Mouse (Mus musculus): ENCODE data around the gene Cmbl. TPM values are rescaled to one million over a fixed set of nuclear protein-coding genes. Genes with fewer than 3 reads are reported as not detected.

Cmbl gene
- total RNA-seq, 2 experiments from 2014 or later: 28.0 to 31.2 TPM

DNA sequence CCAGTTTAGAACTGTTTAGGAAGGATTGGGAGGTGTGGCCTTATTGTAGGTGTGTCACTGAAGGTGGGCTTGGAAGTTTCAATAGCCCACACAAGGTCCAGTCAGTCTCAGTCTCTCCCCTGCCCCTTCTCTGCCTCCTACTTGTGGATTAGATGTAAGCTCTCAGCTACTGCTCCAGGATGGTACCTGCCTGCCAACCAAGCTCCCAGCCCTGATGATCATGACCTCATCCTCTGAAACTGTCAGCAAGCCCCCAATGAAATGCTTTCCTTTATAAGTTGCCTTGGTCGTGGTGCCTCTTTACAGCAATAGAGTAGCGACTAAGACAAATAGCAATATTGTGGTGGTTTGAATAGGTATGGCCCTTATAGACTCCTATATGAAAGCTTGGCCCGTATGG is 26.8 kb upstream of the Cmbl start:
- intact Hi-C loops (cut with DNase I): loop anchor here (10.0 kb wide), 1 partner anchor 314 kb away; the partner anchor contains the start of gene Dap
- no peak for DNase-seq (ENCODE audit: low spot score)

DNA sequence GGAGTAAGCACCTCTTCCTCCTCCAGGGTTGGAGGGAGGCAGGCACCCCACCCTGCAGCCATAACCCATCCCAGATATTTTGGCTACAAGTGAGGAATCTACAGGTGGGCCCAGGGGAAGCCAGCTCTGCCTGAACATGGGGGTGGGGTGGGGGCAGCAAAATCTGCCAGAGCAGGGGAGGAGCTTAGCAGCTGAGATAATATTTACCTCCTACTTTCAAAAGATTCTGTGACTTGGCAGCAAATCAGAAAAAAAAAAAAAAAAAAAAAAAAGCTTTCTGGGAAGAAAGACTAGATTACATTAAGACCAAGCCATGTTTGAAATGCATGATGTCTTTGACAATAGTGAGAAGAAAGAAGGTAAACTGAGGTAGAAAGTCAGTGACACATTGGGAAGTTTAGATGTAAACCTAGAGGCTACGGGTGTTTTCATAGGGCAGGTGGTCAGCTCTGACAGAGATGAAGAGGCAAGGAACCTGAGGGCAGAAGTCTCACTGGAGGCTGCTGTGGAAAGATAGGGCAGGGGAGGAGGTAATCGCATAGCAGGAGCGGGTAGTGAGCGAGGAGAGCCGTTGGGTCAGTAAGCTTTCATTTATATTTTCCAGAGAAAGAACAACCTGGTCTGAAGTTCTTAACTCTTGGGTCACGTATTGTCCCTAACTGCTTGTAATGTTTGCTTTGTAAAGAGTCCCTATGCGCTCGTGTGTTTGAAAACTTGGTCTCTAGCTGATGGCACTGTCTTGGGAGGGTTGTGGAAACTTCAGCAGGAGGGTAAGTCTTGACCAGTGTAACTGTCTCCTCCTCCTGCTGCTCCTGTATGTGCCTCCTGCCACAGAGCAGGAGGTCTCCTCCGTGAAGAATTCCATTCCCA is 25.3 kb upstream of the Cmbl start:
- intact Hi-C loops (cut with DNase I): loop anchor here (10.0 kb wide), 1 partner anchor 315 kb away; the partner anchor contains the start of gene Dap
- no peak for DNase-seq (ENCODE audit: low spot score)

DNA sequence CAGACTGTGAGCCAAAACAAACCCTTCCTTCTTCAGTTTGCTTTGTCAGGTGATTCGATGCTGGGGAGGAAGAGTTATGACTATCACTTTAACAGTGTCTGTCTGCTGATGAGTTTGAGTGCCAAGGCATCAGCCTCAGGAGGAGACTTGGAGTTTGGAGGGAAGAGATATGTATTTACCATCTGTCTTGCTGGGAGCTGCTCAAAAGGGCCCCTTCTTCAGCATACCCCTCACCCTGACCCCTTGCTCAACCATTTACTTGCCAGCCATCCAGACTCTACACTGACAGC is 24.7 kb upstream of the Cmbl start:
- intact Hi-C loops (cut with DNase I): no loop called here
- DNase-seq (ENCODE audit: low spot score): no peak

DNA sequence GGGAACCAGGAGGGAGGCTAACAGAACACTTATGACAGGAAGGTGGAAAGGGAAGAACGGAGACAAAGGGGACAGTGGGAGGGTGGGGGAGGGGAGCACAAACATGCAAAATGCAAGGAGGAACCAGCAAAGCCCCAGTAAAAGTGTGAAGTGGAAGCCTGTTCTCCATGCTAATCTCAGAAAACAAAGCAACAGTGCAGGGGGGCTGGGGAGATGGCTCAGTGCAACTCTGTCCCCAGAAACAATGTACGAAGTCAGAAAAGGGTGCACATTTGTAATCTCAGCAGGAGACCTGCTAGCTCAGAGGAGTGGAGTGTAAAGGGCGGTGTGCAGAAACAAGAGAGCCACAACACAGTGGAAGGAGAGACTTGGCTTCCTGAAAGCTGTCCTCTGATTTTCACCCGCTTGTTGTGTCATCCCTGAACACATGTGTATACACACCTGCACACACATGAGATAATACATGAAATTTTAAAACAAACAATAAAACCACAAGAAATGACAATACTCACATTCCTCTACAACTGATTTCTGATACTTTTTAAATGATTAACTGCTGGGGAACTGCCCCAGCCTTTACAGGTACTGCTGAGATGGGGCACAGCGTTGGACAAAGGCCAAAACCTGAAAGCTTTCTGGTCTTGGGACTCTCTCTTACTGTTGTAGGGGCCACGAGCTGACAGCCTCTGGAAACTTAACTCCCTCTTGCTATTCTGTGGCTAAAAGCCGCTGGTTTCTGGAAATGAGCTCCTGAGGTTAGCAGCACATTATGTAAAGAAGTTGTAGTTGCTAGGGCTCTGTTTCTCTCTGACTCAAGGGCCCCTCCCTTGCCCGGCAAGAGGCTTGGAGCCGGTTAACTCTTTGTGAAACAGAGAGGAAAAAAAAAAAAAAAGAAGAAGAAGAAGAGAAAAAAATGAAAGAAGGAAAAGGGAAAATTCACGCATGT is 22.9 kb upstream of the Cmbl start:
- intact Hi-C loops (cut with DNase I): no loop called here
- DNase-seq (ENCODE audit: low spot score): no peak

DNA sequence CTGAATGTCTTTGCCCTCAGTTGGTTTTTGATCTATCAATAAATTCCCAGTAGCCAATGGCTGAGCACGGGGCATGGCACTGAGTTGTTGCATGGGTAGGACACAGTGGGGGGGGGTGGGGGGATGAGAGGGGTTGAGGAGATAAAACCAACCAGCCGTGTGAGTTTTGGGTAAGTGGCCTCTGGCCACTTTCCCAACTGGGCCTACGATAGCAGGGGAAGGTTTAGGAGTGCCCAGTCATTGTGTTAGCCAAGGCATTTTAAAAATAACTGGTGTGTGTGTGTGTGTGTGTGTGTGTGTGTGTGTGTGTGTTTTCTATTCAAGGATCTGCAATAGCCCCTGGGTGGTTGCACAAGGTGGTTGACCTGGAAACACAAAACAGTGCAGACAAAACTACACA is 21.9 kb upstream of the Cmbl start:
- intact Hi-C loops (cut with DNase I): no loop called here
- DNase-seq (ENCODE audit: low spot score): no peak

DNA sequence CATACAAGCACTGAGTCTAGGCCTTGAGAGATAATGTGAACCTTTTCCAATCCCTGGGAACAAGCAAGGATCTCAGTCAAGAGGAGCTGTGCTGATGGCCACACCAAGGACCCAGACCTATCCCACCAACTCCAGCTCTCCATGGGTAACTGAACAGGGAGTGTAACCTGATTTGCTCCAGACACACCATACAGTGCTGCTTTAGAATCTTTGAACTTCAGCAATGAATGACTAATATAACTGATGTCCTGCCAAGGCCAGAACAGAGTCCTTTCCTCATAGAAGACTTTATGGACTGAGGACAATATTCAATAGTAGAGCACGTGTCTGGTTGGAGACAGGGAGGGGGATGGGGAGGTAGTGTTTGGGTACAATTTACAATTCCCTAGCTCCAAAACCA is 20.1 kb upstream of the Cmbl start:
- intact Hi-C loops (cut with DNase I): no loop called here
- DNase-seq (ENCODE audit: low spot score): no peak

DNA sequence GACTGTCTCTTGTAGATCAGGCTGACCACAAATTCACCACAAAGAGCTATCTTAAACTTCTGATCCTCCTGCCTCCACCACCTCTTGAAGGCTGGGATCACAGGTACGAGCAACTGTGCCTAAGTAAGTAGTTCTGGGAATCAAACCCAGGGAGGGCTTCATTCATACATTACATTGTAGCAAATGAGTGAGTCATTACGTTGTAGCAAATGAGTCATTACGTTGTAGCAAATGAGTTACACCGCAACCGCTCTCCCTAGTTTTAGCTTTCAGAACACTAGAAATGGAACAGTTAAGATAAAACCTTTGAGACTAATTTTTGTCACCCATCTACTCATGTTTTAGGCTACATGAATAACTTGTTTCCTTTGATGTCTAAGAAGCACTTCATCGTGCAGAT is 18.9 kb upstream of the Cmbl start:
- intact Hi-C loops (cut with DNase I): no loop called here
- DNase-seq (ENCODE audit: low spot score): no peak

DNA sequence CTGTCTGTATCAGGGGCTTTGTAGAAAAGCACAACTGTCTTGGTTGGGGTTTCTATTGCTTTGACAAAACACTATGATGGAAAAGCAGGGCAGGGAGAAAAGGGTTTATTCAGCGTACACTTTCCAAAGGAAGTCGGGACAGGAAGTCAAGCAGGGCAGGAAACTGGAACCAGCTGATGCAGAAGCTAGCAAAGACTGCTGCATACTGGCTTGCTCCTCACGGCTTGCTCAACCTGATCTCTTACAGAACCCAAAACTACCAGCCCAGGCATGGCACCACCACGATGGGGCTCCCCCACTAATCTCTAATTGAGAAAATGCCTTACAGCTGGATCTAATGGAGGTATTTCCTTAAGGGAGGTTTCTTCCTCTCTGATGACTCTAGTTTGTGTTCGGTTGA is 17.8 kb upstream of the Cmbl start:
- intact Hi-C loops (cut with DNase I): no loop called here
- DNase-seq (ENCODE audit: low spot score): no peak

DNA sequence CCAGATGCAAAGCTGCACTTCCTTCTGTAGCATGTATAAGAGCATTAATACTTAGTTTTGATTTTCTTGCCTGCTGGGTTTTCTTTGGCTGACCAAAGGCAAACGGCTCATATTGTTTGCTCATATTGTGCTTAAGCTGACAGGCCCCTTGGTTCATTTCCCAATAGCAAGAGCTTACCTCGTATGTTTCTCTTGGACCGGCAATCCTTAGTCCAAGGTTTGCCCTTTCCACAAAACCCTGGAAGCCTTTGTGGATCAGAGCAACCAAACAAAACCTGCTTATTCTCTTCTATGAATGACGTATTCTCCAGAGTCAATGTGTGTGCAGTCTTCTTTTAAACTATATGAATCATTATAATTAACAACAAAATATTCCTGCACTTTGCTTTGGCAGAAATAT is 14.8 kb upstream of the Cmbl start:
- DNase-seq (ENCODE audit: low spot score): no peak
- intact Hi-C loops (cut with DNase I): no loop called here

DNA sequence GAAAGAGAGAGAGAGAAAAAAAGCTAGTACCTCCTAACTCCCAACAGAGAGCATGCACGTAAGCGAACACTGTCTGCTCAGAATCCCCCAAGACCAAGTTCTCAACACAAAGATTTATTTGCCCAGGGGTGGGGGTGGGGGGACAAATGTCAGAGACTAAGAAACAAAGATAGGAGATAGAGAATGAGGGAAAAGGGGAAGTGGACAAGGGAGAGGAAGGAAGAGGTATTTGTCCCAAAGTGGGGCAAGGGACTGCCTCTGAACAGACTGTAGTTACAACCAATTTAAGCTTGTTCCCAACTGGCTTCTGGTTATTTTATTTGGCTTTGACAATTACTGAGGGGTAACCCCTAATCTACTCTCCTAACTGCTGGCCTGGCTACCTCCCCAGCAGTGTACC is 10.3 kb upstream of the Cmbl start:
- no peak for DNase-seq (ENCODE audit: low spot score)
- intact Hi-C loops (cut with DNase I): no loop called here

DNA sequence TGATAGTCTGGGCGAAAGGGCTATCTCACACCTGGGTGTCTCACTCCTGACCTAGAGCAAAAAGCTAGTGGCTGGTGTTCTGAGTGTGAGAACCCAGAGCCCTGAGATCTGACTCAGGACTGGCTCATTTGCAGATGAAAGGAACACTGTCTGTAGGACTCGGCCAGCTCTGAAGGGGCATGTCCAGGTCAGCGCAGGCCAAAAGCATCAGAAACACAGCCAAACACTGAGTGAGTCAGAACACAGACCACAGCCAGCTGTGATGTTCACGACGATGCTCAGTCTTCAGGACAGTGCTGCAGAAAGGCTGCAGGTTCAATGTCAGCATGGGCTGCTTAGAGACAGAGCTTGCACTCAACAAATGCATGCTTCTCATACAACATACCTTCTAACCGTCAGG is 3.8 kb upstream of the Cmbl start:
- intact Hi-C loops (cut with DNase I): no loop called here
- no peak for DNase-seq (ENCODE audit: low spot score)

DNA sequence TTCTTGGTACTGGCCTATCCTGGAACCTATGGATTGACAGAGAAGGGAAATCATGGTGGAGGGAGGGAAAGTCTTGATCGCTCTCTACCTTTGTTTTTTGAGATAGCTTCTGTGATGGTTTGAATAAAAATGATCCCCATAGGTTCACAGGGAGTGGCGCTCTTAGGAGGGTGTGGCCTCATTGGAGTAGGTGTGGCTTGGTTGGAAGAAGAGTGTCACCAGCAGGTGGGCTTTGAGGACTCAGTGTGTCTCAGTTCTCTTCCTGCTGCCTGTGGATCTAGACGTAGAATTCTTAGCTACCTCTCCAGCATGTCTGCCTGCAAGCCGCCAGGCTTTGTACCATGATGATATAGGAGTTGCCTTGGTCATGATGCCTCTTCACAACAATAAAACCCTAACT is 3.2 kb upstream of the Cmbl start:
- intact Hi-C loops (cut with DNase I): no loop called here
- no peak for DNase-seq (ENCODE audit: low spot score)

DNA sequence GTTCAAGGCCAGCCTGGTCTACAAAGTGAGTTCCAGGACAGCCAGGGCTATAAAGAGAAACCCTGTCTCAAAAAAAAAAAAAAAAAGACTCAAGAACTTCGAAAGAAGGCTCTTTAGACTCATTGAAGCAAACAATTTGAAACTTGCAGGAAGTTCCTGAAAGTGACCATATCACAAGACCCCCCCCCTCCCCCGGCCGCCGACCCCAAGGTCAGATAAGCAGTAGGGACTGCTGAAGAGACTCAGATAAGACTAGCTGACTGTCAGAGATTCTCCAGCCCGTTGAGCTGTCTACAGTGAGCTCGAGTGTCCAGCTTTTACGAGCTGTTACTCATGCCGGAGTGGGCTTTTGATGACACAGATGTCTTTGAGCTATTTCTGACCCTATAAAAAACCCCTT is 2.3 kb upstream of the Cmbl start:
- DNase-seq (ENCODE audit: low spot score): no peak
- intact Hi-C loops (cut with DNase I): no loop called here

DNA sequence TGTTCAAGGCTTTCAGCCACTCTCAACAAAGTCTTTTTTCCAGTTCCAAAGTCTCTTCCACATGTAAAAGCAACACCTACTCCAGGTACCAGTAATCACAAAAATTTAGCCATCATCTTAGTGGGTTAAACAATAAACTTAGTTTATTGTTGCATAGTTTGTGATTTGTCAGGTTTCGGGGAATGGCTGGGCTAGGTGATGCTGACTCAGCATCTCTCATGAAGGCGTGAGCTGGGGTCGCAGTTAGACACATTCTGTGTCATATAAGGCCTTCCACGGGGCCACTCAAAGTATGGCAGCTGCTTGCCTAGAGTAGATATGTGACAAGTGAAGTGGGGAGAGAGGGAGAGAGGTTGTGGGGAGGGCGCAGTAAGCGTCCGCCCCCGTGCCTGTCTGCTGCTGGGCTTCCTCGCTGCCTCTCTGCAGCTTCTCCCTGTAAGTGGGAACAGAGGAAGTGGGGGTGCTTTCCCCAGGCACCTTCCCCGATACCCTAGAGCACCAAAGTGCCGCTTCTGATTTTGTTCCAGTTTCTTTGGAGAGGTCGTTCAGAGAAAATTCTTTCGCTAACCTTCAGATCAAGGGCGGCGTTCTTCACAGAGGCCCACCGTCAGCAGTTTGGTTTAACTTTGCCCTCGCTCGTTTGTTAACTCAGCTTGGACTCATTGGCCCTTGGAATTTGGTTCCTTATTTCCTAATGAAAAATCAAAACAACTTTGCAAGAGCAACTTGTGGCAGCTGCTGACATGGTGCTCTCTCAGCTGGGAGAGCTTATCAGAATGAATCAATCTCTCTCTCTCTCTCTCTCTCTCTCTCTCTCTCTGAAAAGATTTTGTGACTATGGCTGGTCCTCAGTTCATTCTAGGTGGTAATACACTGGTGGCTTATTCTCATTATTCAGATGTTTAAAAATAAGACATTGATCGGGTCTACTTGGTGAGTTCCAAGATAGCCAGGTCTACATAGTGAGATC is 1.3 kb upstream of the Cmbl start:
- no peak for DNase-seq (ENCODE audit: low spot score)

DNA sequence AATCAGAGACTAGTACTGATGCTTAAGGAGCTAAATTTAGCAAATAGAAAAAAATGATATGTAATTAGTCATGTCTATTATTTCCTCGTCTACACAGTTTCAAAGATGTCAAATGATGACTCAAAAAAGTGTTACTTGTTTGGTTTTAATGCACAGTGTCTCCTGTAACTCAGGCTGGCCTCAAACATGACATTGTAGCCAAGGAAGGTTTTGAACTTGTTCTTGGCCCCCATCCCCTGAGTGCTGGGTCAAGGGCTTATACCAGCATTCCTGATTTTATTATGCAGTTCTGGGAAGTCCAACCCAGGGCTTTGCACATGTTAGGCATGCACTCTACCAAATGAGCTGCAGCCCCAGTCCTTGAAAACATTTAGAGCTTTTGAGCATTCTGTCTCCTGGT is 597 bp downstream of the Cmbl start:
- no peak for DNase-seq (ENCODE audit: low spot score)
- intact Hi-C loops (cut with DNase I): no loop called here

More for the DNA sequence above, 1.3 kb upstream of the Cmbl start:
- intact Hi-C loops (cut with DNase I): no loop called here

DNA sequence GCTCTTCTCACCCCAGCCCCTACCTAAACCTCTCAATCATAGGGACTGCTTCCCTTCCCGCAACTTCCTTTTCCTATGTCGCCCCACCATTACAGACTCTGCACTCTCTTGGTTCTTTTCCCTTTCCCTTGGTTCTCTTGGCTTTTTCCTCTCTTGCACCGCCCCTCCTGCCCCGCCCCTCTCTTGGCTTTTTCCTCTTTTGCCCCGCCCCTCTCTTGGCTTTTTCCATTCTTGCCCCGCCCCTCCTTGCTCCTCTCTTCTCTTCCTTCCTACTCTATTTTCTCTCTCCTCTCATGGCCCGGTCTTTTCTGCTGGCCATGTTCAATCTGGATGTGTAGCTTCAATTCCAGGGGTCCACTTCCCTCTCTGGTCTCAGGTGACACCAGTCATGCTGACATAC is 2.2 kb downstream of the Cmbl start:
- no peak for DNase-seq (ENCODE audit: low spot score)
- intact Hi-C loops (cut with DNase I): no loop called here

DNA sequence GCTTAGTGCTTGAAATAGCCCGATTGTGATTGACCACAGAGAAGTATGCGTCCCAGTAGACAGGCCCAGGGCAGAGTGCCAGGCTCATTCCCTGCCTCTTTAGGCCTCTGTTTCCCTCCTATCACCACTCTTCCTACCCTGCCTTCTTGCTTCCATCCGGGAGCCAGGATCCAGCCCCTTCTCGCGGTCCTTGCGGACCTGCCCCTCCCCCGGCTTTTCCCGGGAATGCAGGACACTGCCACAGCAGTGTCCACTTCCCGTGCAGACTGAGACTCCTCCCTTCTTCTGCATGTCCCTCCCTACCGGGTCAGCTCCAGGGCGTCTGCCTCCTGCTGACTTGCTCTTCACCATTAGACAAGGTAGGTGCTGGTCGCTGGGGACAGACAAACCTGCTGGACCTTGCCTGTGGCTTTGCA is 3.4 kb downstream of the Cmbl start:
- peak; percentile 34 for DNase-seq (ENCODE audit: low spot score)
- intact Hi-C loops (cut with DNase I): no loop called here

DNA sequence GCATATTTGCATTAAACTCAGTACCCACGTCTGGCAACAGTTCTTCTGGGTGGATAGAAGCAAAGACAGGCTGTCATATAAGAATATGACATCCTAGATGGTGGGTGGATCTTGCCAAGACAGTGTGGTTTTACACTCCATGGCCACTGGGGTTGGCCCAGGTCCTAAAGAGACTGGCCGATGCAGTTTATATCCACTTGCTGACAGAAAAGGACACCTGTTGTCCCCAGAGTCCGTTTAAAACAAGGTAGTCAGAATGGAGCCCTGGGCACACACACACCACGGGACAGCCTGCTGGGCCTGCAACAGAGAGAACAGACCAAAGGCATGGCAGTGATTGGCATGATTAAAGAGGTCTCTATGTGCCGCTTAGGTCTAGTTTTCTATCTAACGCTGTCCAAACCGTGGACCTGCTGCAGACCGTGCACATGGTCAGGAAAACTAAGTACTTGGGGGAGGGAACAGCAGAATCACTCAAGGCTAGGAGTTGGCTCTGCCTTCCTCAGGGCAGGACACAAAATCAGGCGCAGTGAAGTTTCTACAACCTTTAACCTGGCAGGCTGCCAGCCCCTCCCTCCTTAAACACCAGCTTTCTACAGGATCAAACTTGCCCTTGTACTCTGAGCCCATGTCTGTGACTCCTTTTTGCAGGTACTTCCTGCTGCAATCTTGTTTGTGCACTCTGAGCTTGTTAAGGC is 4.3 kb downstream of the Cmbl start:
- intact Hi-C loops (cut with DNase I): loop anchor here (5.0 kb wide), 1 partner anchor 37 kb away; the partner anchor contains the start of gene March6
- DNase-seq (ENCODE audit: low spot score): no peak

DNA sequence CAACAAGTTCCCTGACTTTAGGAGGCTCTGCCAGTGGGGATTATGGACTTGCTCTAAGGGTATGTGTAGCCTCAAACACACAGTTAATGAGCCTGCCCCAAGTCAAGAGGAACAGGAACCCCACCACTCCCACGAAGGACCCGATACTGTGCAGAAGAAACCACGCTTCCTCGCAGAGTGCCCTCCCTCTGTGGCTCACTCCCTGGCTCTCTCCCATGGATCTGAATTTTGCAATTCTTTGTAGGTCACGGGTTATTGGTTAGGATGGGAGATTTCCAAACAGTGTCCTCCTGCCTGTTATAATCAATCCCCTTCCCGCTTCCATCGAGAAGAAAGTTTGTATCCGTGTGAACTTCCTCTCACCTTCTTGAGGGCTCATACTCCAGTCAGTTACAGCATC is 5.8 kb downstream of the Cmbl start:
- no peak for DNase-seq (ENCODE audit: low spot score)
- intact Hi-C loops (cut with DNase I): loop anchor here (5.0 kb wide), 1 partner anchor 39 kb away; the partner anchor contains the start of gene March6
